Mouse (Mus musculus) cortical plate, adult 2 months (tissue): Measurements from ENCODE around the gene Krt32. TPM values are rescaled to one million over a fixed set of nuclear protein-coding genes. Genes with fewer than 3 reads are reported as not detected.

Source experiments
- H3K27ac ChIP-seq: fragments of 200-500 bp; 2 replicates; pipeline ENCODE4 v1.5.1; 2012; ENCODE audit warnings: low read length, control low read depth, inconsistent platforms; ENCODE audit not compliant: insufficient read depth
- H3K4me1 ChIP-seq: fragments of 200-500 bp; 2 replicates; pipeline ENCODE4 v1.6.1; 2011; ENCODE audit warnings: low read length; ENCODE audit not compliant: control insufficient read depth, insufficient read depth
- H3K4me3 ChIP-seq: fragments of 200-500 bp; 2 replicates; pipeline ENCODE4 v1.5.1; 2011; ENCODE audit warnings: mild to moderate bottlenecking, low read length, control low read depth; ENCODE audit not compliant: insufficient read depth
- CTCF ChIP-seq: fragments of 200-500 bp; IDR thresholded peaks from 2 replicates; pipeline ENCODE4 v1.5.1; 2011; ENCODE audit warnings: mild to moderate bottlenecking, control low read depth, low read length; ENCODE audit not compliant: insufficient read depth; ENCODE audit errors: extremely low read depth
- POLR2A ChIP-seq: fragments of 200-500 bp; IDR thresholded peaks from 2 replicates; pipeline ENCODE4 v1.6.1; 2011; ENCODE audit warnings: mild to moderate bottlenecking, low read length, control low read depth; ENCODE audit not compliant: insufficient read depth; ENCODE audit errors: extremely low read depth
- polyA plus RNA-seq: library from polyadenylated mRNA; depleted of rRNA; stranded (reverse); fragments of >200 nt; gene quantifications from 2 replicates; pipeline ENCODE4 v1.2.3, GENCODE M21; 2012; rRNA removed

Krt32 gene
- polyA plus RNA-seq: 0.10 TPM in 1 of 2 replicates, not detected in the other

GRCm38 (mm10) chr11:100087861-100088260, at the start of gene Krt32:
TSS of gene Krt32 (minus strand) at chr11:100088226.
- Histone ChIP-seq H3K4me3 (no peak within 1 kb of the TSS), H3K27ac (no peak within 1 kb of the TSS), H3K4me1 (peaks cover 2% of the 10 kb centered on the region; the same call in 1 of the 2 replicates)
- no peak for TF ChIP-seq CTCF
- TF ChIP-seq POLR2A: no peak

- Histone ChIP-seq H3K4me1 (no peaks in the 10 kb centered on the region), H3K4me3 (no peak overlapping the region), H3K27ac (no peak overlapping the region)
- no peak for TF ChIP-seq CTCF
- no peak for TF ChIP-seq POLR2A
Observed at GRCm38 (mm10) chr11:100137693-100138092, 49.7 kb upstream of the Krt32 start.

- no peaks in the 10 kb centered on the region for H3K4me1 ChIP-seq
- no peak overlapping the region for H3K27ac ChIP-seq
- TF ChIP-seq POLR2A (no peak), CTCF (no peak)
- H3K4me3 ChIP-seq: no peak overlapping the region
Observed at GRCm38 (mm10) chr11:100136559-100136958, 48.5 kb upstream of the Krt32 start.

GRCm38 (mm10) chr11:100135731-100136130, 47.7 kb upstream of the Krt32 start, which contains the start of gene Krt15:
TSS of gene Krt15 (minus strand) at chr11:100135928.
- TF ChIP-seq POLR2A: no peak
- TF ChIP-seq CTCF: no peak

GRCm38 (mm10) chr11:100124901-100125300, 36.9 kb upstream of the Krt32 start:
- TF ChIP-seq POLR2A (no peak), CTCF (no peak)
- H3K27ac ChIP-seq: no peak overlapping the region

More at GRCm38 (mm10) chr11:100135731-100136130, 47.7 kb upstream of the Krt32 start, which contains the start of gene Krt15:
- H3K27ac ChIP-seq: no peak within 1 kb of the TSS
- no peaks in the 10 kb centered on the region for H3K4me1 ChIP-seq
- no peak within 1 kb of the TSS for H3K4me3 ChIP-seq

GRCm38 (mm10) chr11:100121466-100121865, 33.4 kb upstream of the Krt32 start, which contains the start of gene Krt13:
TSS of gene Krt13 (minus strand) at chr11:100121566.
- Histone ChIP-seq H3K4me1 (no peaks in the 10 kb centered on the region), H3K27ac (no peak within 1 kb of the TSS), H3K4me3 (no peak within 1 kb of the TSS)
- TF ChIP-seq CTCF (no peak), POLR2A (no peak)

More at GRCm38 (mm10) chr11:100124901-100125300, 36.9 kb upstream of the Krt32 start:
- no peak overlapping the region for H3K4me3 ChIP-seq
- no peaks in the 10 kb centered on the region for H3K4me1 ChIP-seq

GRCm38 (mm10) chr11:100120331-100120730, 32.3 kb upstream of the Krt32 start:
- no peak overlapping the region for H3K4me3 ChIP-seq
- H3K27ac ChIP-seq: no peak overlapping the region
- TF ChIP-seq CTCF (no peak), POLR2A (no peak)
- H3K4me1 ChIP-seq: no peaks in the 10 kb centered on the region

GRCm38 (mm10) chr11:100113742-100114029, 25.7 kb upstream of the Krt32 start:
- TF ChIP-seq CTCF (no peak), POLR2A (no peak)
- H3K4me1 ChIP-seq: no peaks in the 10 kb centered on the region
- no peak overlapping the region for H3K27ac ChIP-seq
- no peak overlapping the region for H3K4me3 ChIP-seq

- Histone ChIP-seq H3K4me3 (no peak overlapping the region), H3K27ac (no peak overlapping the region), H3K4me1 (no peaks in the 10 kb centered on the region)
- TF ChIP-seq CTCF (no peak), POLR2A (no peak)
Observed at GRCm38 (mm10) chr11:100112935-100113741, 25.1 kb upstream of the Krt32 start.

GRCm38 (mm10) chr11:100105576-100106122, 17.6 kb upstream of the Krt32 start, which contains the start of gene Krt36:
TSS of gene Krt36 (minus strand) at chr11:100105626.
- H3K27ac ChIP-seq: no peak within 1 kb of the TSS
- no peaks in the 10 kb centered on the region for H3K4me1 ChIP-seq
- H3K4me3 ChIP-seq: no peak within 1 kb of the TSS
- TF ChIP-seq POLR2A (no peak), CTCF (no peak)
